Comparison of ENCODE assay signal across 8 mouse cellular contexts in the genomic region with DNA sequence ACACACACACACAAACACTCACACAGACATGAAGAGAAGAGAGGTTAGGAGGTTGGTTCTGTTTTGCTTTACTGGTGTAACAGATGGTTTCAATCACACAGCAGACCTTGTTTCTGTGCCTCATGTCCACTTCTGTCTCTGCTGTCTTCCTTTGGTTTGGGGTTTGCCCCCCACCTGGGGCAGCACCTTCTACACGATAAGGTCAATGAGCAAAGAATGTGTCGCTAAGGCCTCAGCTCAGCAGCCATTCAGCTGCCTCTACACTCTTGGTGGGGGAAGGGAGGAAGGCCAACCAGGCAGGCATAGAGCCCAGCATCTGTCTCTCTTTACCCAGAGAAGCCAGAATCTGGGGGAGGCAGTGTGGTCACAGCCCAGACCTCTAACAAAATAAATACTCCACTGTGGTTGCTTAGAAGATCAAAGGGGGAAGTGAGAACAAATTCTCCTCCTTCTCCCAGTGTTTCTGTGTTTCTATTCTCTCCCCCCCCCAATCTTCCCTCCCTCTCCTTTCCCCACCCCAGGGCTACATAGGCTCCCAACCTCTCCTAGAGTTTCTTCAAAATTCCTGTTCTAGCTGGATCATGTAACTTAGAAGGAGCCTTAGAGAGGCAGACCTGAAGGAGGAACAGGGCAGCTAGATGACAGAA. TPM values are rescaled to one million over a fixed set of nuclear protein-coding genes. Genes with fewer than 3 reads are reported as not detected.
DNase-seq lines count a peak whose midpoint lies in the region; ATAC-seq and TF ChIP-seq lines count a peak whose summit lies in the region.

No protein-coding gene starts in this region.

- no peak for ATAC-seq in heart, embryonic 16.5 days (replicated peaks; ENCODE audit: extremely low read depth, insufficient read depth, low FRiP score)

- H3K4me1 ChIP-seq in heart, embryonic 16.5 days (ENCODE audit: control insufficient read depth, insufficient read depth, low read length): peaks cover 3% of the 10 kb centered on the region
- H3K4me1 ChIP-seq in small intestine, adult 2 months (ENCODE audit: control insufficient read depth, insufficient read depth, insufficient read length, low read length): peaks cover 20% of the 10 kb centered on the region

- H3K4me2 ChIP-seq in heart, embryonic 16.5 days (ENCODE audit: low read depth, low read length): no peak overlapping the region

- H3K27me3 ChIP-seq in heart, embryonic 16.5 days (ENCODE audit: control insufficient read depth, insufficient read depth, low read length): no peaks in the 10 kb centered on the region
- no peaks in the 10 kb centered on the region for H3K27me3 ChIP-seq in small intestine, adult 2 months (ENCODE audit: control insufficient read depth, insufficient read depth, low read length)

- H3K36me3 ChIP-seq in heart, embryonic 16.5 days (ENCODE audit: control insufficient read depth, insufficient read depth): no peaks in the 10 kb centered on the region
- H3K36me3 ChIP-seq in small intestine, adult 2 months (ENCODE audit: control insufficient read depth, insufficient read depth, low read length): no peaks in the 10 kb centered on the region

- TF ChIP-seq POLR2A in small intestine, adult 2 months (IDR thresholded peaks at IDR 0.05; ENCODE audit: low read depth, low read length): no peak

- WGBS in heart, embryonic 16.5 days: 4% methylated on average over 2 of the region's 2 CpGs
- 44% methylated on average over 2 of the region's 2 CpGs for WGBS in small intestine, adult 2 months

- no peak for TF ChIP-seq CTCF in small intestine, adult 2 months (IDR thresholded peaks at IDR 0.05; ENCODE audit: extremely low read depth, insufficient read length, insufficient replicate concordance, low read depth, low read length)

- no peak overlapping the region for H3K9ac ChIP-seq in heart, embryonic 16.5 days (ENCODE audit: low read length)

- peak overlapping the region; percentile 61 for H3K27ac ChIP-seq in heart, embryonic 16.5 days (ENCODE audit: low read length)
- peak overlapping the region; percentile 59 for H3K27ac ChIP-seq in small intestine, adult 2 months (ENCODE audit: insufficient read depth, low read depth, low read length)

- H3K4me3 ChIP-seq in heart, embryonic 16.5 days (ENCODE audit: low read length): no peak overlapping the region
- no peak overlapping the region for H3K4me3 ChIP-seq in small intestine, adult 2 months (ENCODE audit: low read depth, low read length)

- no peaks in the 10 kb centered on the region for H3K9me3 ChIP-seq in heart, embryonic 16.5 days (replicated peaks; ENCODE audit: control insufficient read depth, low read length)

- no peak for DNase-seq in heart, adult 9 months (ENCODE audit: low spot score in 2 of 2)
- DNase-seq in spleen, adult 18-20 months: peak; percentile 60 to 66
- DNase-seq in spleen, postnatal 14 days (ENCODE audit: low spot score in 2 of 2): no peak
- peak; percentile 74 for DNase-seq in induced T-regulatory cell, adult 2 months (ENCODE audit: low read depth)
- DNase-seq in adrenal gland, adult 18-20 months (ENCODE audit: low spot score in 2 of 2): no peak
- DNase-seq in adrenal gland, adult 2 months: no peak

RNA-seq across cellular contexts. Expression of gene Rnf157, which starts 5.5 kb away (rescaled TPM):
- 7.8 and 11.6 TPM in 2 replicates for polyA plus RNA-seq in heart, embryonic 16.5 days (2015; fragmentation: Nextera tagmentation; extraction: Ambion mirVana)
- polyA plus RNA-seq in small intestine, adult 2 months (2012; rRNA removed): 1.4 and 2.3 TPM in 2 replicates
- 1 to 10 TPM; 3.7 to 6.8 TPM for total RNA-seq in adrenal gland, adult 18-20 months (2021)
- total RNA-seq in adrenal gland, adult 2 months (2021): 1 to 10 TPM; 6.8 to 7.2 TPM
- polyA plus RNA-seq in adrenal gland, adult 2 months (2012; rRNA removed): 4.6 and 5.5 TPM in 2 replicates

RNA-seq across cellular contexts. Expression of gene Ubald2, which starts 15.6 kb away (rescaled TPM):
- polyA plus RNA-seq in heart, embryonic 16.5 days (2015; fragmentation: Nextera tagmentation; extraction: Ambion mirVana): 29.2 and 35.4 TPM in 2 replicates
- polyA plus RNA-seq in small intestine, adult 2 months (2012; rRNA removed): 192 and 574 TPM in 2 replicates
- total RNA-seq in adrenal gland, adult 18-20 months (2021): 10 to 100 TPM; 19.1 to 22.5 TPM
- 10 to 100 TPM; 16.3 to 35.2 TPM for total RNA-seq in adrenal gland, adult 2 months (2021)
- polyA plus RNA-seq in adrenal gland, adult 2 months (2012; rRNA removed): 119 and 158 TPM in 2 replicates

RNA-seq across cellular contexts. Expression of gene Qrich2, which starts 47.7 kb away (rescaled TPM):
- 0.07 TPM in 1 of 2 replicates, not detected in the other for polyA plus RNA-seq in heart, embryonic 16.5 days (2015; fragmentation: Nextera tagmentation; extraction: Ambion mirVana)
- 0.01 and 0.13 TPM in 2 replicates for polyA plus RNA-seq in small intestine, adult 2 months (2012; rRNA removed)
- not detected for total RNA-seq in adrenal gland, adult 18-20 months (2021)
- not detected for total RNA-seq in adrenal gland, adult 2 months (2021)
- polyA plus RNA-seq in adrenal gland, adult 2 months (2012; rRNA removed): 0.06 TPM in 1 of 2 replicates, not detected in the other

Comparison
In these comparisons a context has a peak if more than half of its experiments do, and no peak if none do; other contexts are left out.
1. DNase-seq: peak in spleen, adult 18-20 months (2 of 2) and induced T-regulatory cell, adult 2 months (single experiment); none in heart, adult 9 months (0 of 2), spleen, postnatal 14 days (0 of 2), adrenal gland, adult 18-20 months (0 of 2) and adrenal gland, adult 2 months (single experiment).